Mouse (Mus musculus): ENCODE results near the gene Slc2a9. TPM values are rescaled to one million over a fixed set of nuclear protein-coding genes. Genes with fewer than 3 reads are reported as not detected.

The Slc2a9 gene
- polyA plus RNA-seq, 1 experiment: 1.4 TPM

- no peak overlapping the region for H3K4me3 ChIP-seq (ENCODE audit: insufficient read depth, poor library complexity, severe bottlenecking)
- H3K79me2 ChIP-seq (ENCODE audit: control insufficient read depth, insufficient read depth): no peaks in the 10 kb centered on the region
- no peaks in the 10 kb centered on the region for H3K36me3 ChIP-seq (ENCODE audit: control insufficient read depth, insufficient read depth)
- H3K79me3 ChIP-seq (ENCODE audit: low read depth): no peaks in the 10 kb centered on the region
- no peaks in the 10 kb centered on the region for H3K27me3 ChIP-seq (ENCODE audit: control insufficient read depth, insufficient read depth, insufficient read length)
- TF ChIP-seq CEBPB (IDR thresholded peaks at IDR 0.05; ENCODE audit: low read depth): no peak
- TF ChIP-seq FOSL1 (IDR thresholded peaks at IDR 0.05; ENCODE audit: insufficient read depth, low read length, poor library complexity, severe bottlenecking): no peak
- peak; percentile 48 for TF ChIP-seq MYOD1 (IDR thresholded peaks at IDR 0.05; ENCODE audit: control insufficient read depth, insufficient read length, low read depth)
- no peak for TF ChIP-seq MAX (IDR thresholded peaks at IDR 0.05)
- peak; percentile 49 for TF ChIP-seq USF1 (IDR thresholded peaks at IDR 0.05; ENCODE audit: low read depth)
- H3ac ChIP-seq (ENCODE audit: control insufficient read depth, insufficient read length, low read depth): no peak overlapping the region
Observed at GRCm38 (mm10) chr5:38366650-38367470, 136.1 kb downstream of the Slc2a9 start.

DNA sequence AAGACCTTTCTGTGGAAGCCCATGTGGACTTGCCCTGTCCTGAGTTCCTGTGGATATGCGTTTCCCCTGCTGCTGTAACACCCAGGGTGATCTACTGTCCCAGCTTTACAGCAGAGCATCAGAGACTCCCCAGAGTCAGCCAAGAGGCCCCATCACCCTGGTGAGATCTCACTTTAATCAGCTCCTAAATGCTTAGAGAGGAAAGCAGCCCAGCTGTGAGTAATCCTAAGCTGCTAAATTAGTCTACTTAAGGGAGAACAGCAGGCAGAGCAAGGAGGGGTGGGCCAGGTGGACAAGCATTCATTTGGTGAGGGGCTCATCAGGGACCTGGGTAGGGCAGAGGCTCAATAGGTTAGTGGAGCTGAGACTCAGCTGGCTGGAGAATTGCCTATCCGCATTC lies 137.4 kb downstream of the Slc2a9 start:
- Histone ChIP-seq H3K27me3 (ENCODE audit: control insufficient read depth, insufficient read depth, insufficient read length) (no peaks in the 10 kb centered on the region), H3K4me3 (ENCODE audit: insufficient read depth, poor library complexity, severe bottlenecking) (no peak overlapping the region), H3K79me3 (ENCODE audit: low read depth) (no peaks in the 10 kb centered on the region), H3K36me3 (ENCODE audit: control insufficient read depth, insufficient read depth) (no peaks in the 10 kb centered on the region), H3K79me2 (ENCODE audit: control insufficient read depth, insufficient read depth) (no peaks in the 10 kb centered on the region), H3ac (ENCODE audit: control insufficient read depth, insufficient read length, low read depth) (no peak overlapping the region)
- no peak for TF ChIP-seq MAX (IDR thresholded peaks at IDR 0.05)
- TF ChIP-seq MYOG (IDR thresholded peaks at IDR 0.05; ENCODE audit: control insufficient read depth, extremely low read depth, insufficient read length): no peak
- TF ChIP-seq FOSL1 (IDR thresholded peaks at IDR 0.05; ENCODE audit: insufficient read depth, low read length, poor library complexity, severe bottlenecking): no peak
- TF ChIP-seq CTCF (IDR thresholded peaks at IDR 0.05; ENCODE audit: control insufficient read depth, insufficient read depth, insufficient read length): no peak

DNA sequence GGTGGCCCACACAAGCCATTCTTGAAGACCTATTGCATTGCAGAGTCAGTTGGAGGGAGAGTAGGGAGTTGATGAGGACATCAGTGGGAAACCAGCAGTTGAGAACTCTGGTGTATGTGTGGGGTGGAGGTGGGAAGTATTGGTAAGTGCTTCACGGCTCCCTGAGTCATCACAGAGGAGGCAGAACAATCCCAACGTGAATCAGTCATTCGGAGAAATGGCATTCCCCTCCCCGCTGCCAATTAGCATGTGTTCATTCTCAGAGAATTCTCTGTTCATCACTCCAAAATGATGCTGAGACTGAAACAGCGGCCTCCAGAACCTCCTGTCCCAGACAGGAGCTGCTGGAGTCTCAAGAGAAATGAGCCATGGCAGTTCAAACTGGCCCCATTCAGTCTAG lies 138.5 kb downstream of the Slc2a9 start:
- H3K4me3 ChIP-seq (ENCODE audit: insufficient read depth, poor library complexity, severe bottlenecking): no peak overlapping the region
- no peaks in the 10 kb centered on the region for H3K79me3 ChIP-seq (ENCODE audit: low read depth)
- H3K79me2 ChIP-seq (ENCODE audit: control insufficient read depth, insufficient read depth): no peaks in the 10 kb centered on the region
- H3K36me3 ChIP-seq (ENCODE audit: control insufficient read depth, insufficient read depth): no peaks in the 10 kb centered on the region
- H3K27me3 ChIP-seq (ENCODE audit: control insufficient read depth, insufficient read depth, insufficient read length): no peaks in the 10 kb centered on the region
- H3ac ChIP-seq (ENCODE audit: control insufficient read depth, insufficient read length, low read depth): no peak overlapping the region
- TF ChIP-seq MAX (IDR thresholded peaks at IDR 0.05) (no peak), MYOD1 (IDR thresholded peaks at IDR 0.05; ENCODE audit: control insufficient read depth, insufficient read length, low read depth) (no peak), USF1 (IDR thresholded peaks at IDR 0.05; ENCODE audit: low read depth) (no peak), MYOG (IDR thresholded peaks at IDR 0.05; ENCODE audit: control insufficient read depth, extremely low read depth, insufficient read length) (no peak), CTCF (IDR thresholded peaks at IDR 0.05; ENCODE audit: control insufficient read depth, insufficient read depth, insufficient read length) (no peak), FOSL1 (IDR thresholded peaks at IDR 0.05; ENCODE audit: insufficient read depth, low read length, poor library complexity, severe bottlenecking) (no peak), CEBPB (IDR thresholded peaks at IDR 0.05; ENCODE audit: low read depth) (no peak)

DNA sequence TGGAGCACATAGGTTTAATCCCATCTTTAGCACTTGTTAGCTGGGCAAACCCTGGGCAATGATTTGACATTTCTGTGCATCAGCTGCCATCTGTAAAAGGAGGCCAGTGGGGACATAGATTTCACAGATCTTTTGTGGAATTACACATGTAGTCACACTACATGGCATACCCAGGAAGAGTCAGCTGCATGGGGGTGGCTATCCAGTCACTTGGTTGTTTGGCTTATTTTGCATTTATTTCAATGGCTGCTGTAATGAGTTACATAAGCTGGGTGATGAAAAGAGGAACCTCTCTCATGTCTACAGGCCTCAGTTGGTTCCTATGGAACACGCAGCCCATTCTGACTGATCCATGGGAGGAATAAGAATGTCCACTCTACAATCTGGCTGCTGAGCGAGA lies 143.2 kb downstream of the Slc2a9 start:
- no peaks in the 10 kb centered on the region for H3K36me3 ChIP-seq (ENCODE audit: control insufficient read depth, insufficient read depth)
- no peak for TF ChIP-seq MYOD1 (IDR thresholded peaks at IDR 0.05; ENCODE audit: control insufficient read depth, insufficient read length, low read depth)

DNA sequence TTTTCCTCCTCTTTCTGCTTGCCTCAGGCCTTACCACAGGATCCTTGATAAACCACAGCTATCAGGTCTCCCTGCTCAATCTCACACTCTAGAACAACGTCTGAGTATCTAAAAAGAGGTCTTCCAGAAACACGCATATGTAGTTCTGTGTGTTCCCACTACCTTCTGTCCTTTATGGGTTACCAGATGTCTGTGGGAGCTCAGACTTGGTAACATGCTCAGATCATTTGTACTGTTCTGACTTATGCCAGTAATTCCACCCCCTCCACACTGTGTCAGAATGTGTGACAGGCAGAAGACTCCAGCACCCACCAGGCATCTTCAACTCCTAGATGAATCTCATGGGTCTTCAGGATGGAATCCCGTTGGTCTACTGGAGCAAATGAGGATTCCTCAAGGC lies 146.0 kb downstream of the Slc2a9 start:
- no peak overlapping the region for H3ac ChIP-seq (ENCODE audit: control insufficient read depth, insufficient read length, low read depth)
- no peaks in the 10 kb centered on the region for H3K79me2 ChIP-seq (ENCODE audit: control insufficient read depth, insufficient read depth)
- H3K4me3 ChIP-seq (ENCODE audit: insufficient read depth, poor library complexity, severe bottlenecking): no peak overlapping the region
- H3K36me3 ChIP-seq (ENCODE audit: control insufficient read depth, insufficient read depth): no peaks in the 10 kb centered on the region
- H3K27me3 ChIP-seq (ENCODE audit: control insufficient read depth, insufficient read depth, insufficient read length): peaks cover 12% of the 10 kb centered on the region
- no peak for TF ChIP-seq MAX (IDR thresholded peaks at IDR 0.05)
- no peaks in the 10 kb centered on the region for H3K79me3 ChIP-seq (ENCODE audit: low read depth)

More for the DNA sequence above, 143.2 kb downstream of the Slc2a9 start:
- H3K79me2 ChIP-seq (ENCODE audit: control insufficient read depth, insufficient read depth): no peaks in the 10 kb centered on the region
- H3K79me3 ChIP-seq (ENCODE audit: low read depth): no peaks in the 10 kb centered on the region
- no peak overlapping the region for H3ac ChIP-seq (ENCODE audit: control insufficient read depth, insufficient read length, low read depth)
- peaks cover 7% of the 10 kb centered on the region for H3K27me3 ChIP-seq (ENCODE audit: control insufficient read depth, insufficient read depth, insufficient read length)
- no peak overlapping the region for H3K4me3 ChIP-seq (ENCODE audit: insufficient read depth, poor library complexity, severe bottlenecking)

- TF ChIP-seq USF1 (IDR thresholded peaks at IDR 0.05; ENCODE audit: low read depth) (no peak), MYOD1 (IDR thresholded peaks at IDR 0.05; ENCODE audit: control insufficient read depth, insufficient read length, low read depth) (no peak), MAX (IDR thresholded peaks at IDR 0.05) (no peak), CTCF (IDR thresholded peaks at IDR 0.05; ENCODE audit: control insufficient read depth, insufficient read depth, insufficient read length) (no peak), MYOG (IDR thresholded peaks at IDR 0.05; ENCODE audit: control insufficient read depth, extremely low read depth, insufficient read length) (no peak), CEBPB (IDR thresholded peaks at IDR 0.05; ENCODE audit: low read depth) (no peak)
Observed at GRCm38 (mm10) chr5:38350351-38350929, 152.5 kb downstream of the Slc2a9 start.

More at GRCm38 (mm10) chr5:38350351-38350929, 152.5 kb downstream of the Slc2a9 start:
- Histone ChIP-seq H3K36me3 (ENCODE audit: control insufficient read depth, insufficient read depth) (no peaks in the 10 kb centered on the region), H3K27me3 (ENCODE audit: control insufficient read depth, insufficient read depth, insufficient read length) (peaks cover 35% of the 10 kb centered on the region), H3K4me3 (ENCODE audit: insufficient read depth, poor library complexity, severe bottlenecking) (no peak overlapping the region), H3K79me2 (ENCODE audit: control insufficient read depth, insufficient read depth) (no peaks in the 10 kb centered on the region), H3ac (ENCODE audit: control insufficient read depth, insufficient read length, low read depth) (no peak overlapping the region), H3K79me3 (ENCODE audit: low read depth) (no peaks in the 10 kb centered on the region)
